Mouse (Mus musculus): ENCODE results near the gene Pax2. TPM values are rescaled to one million over a fixed set of nuclear protein-coding genes. Genes with fewer than 3 reads are reported as not detected.

Gene Pax2
- polyA plus RNA-seq, 1 experiment from 2014 or later: 20.5 TPM

DNA sequence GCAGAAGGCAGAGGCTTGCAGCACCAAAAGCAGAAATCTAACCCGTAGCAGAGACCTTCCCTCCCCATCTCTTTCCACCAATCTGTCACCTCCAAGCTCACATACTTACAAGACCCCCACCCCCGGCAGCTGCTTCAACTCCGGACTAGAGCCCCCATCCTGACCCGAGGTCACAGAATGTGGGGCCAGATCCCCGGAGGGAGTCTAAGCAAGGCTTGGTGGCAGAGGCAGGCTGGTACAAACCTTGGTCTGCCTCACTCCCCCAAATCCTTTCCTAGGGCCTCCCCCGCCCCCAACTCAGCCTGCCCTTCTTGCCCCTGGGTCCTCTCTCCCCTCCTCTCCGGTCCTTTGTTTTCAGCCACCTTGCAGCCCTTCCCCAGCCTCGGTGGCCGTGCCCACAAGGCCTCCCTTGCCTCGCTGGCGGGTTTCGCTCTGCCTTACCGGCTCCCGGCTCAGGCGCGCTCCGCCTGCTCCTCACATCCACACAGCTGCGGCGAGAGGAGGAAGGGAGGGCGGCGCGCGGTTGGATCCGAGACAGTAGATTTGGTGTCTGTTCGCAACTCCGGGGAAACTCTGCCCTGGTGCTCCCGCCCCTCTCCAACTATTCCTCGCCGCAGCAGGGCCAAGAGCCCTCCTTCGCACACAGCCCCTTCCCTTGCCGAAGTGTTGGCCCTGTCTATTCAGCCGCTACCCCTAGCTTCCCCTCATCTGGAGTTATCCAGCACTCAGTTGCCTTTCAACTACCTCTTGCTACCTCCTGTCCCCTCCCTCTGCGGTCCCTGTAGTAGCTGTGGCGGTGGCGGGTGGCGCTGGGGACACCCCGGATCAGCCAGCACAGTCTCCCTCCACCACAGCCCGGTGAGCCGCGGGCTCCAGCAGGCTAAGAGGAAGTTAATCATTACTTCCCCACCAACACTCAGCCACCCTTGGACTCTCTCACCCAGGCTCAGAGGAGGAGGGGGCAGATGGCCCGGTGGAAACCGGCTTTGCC is 5.5 kb upstream of the Pax2 start:
- Histone ChIP-seq H3K9ac (replicated peaks) (peak overlapping the region; percentile 44), H3K4me1 (peaks cover 38% of the 10 kb centered on the region), H3K27ac (replicated peaks) (peak overlapping the region; percentile 80), H3K27me3 (replicated peaks) (peaks cover 92% of the 10 kb centered on the region), H3K36me3 (no peaks in the 10 kb centered on the region), H3K4me3 (replicated peaks) (peak overlapping the region; percentile 31), H3K9me3 (replicated peaks) (no peaks in the 10 kb centered on the region), H3K4me2 (peak overlapping the region; percentile 52)
- no peak; the same call in 1 of the 2 replicates for ATAC-seq (ENCODE audit: low FRiP score)
- under 1% methylated on average over 42 of the region's 42 CpGs for WGBS

DNA sequence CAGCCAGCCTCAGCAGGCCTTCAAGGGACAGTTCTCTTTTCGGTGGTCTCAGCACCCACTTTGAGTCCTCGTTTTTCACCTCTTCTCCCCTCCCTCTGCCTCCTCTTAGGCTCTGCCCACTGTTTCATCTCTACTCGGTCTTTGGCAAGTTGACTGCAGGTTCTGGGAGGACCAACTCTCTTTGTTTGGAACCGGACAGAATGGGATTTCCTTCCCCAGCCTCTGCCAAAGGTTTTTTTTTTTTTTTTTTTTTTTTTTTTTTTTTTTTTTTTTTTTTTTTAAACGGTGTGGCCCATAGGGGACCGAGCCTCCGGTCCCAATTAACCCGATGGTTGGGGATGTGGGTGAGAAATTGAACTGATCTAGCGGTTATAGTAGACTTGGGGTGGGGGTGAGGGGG is 4.8 kb upstream of the Pax2 start:
- peaks cover 45% of the 10 kb centered on the region for H3K4me1 ChIP-seq
- no peaks in the 10 kb centered on the region for H3K36me3 ChIP-seq
- 2% methylated on average over 9 of the region's 9 CpGs for WGBS
- H3K4me3 ChIP-seq (replicated peaks): peak overlapping the region; percentile 31
- no peak for ATAC-seq (ENCODE audit: low FRiP score)
- 0 out of 2 replicates have a peak overlapping the region, but pooled peaks have one; percentile 44 for H3K9ac ChIP-seq (replicated peaks)
- H3K27me3 ChIP-seq (replicated peaks): peaks cover 92% of the 10 kb centered on the region
- no peaks in the 10 kb centered on the region for H3K9me3 ChIP-seq (replicated peaks)
- H3K4me2 ChIP-seq: peak overlapping the region; percentile 52
- peak overlapping the region; percentile 80 for H3K27ac ChIP-seq (replicated peaks)

DNA sequence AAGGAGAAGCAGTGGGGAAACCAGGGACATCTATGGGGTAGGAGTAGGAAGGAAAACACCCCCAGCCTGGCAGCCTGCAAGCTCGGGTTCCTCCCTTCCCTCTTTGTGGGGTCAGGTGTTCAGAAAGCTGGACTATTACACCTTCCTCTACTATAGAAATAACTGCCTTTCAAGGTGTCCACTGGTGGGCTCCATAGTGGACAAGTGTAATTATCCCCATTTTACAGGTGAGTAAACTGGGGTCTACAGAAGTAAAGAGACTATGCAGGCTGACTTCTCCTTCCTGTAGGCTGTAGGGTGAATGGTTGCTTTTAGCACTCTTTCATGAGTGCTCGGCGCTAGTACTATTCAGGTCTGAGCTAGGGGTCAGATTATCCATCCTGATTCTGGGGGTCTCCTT is 4.3 kb upstream of the Pax2 start:
- Histone ChIP-seq H3K4me2 (peak overlapping the region; percentile 52), H3K9me3 (replicated peaks) (no peaks in the 10 kb centered on the region), H3K36me3 (no peaks in the 10 kb centered on the region), H3K4me1 (peaks cover 46% of the 10 kb centered on the region), H3K9ac (replicated peaks) (no peak overlapping the region), H3K27me3 (replicated peaks) (peaks cover 90% of the 10 kb centered on the region), H3K4me3 (replicated peaks) (0 out of 2 replicates have a peak overlapping the region, but pooled peaks have one; percentile 31), H3K27ac (replicated peaks) (peak overlapping the region; percentile 80)
- ATAC-seq (ENCODE audit: low FRiP score): no peak
- WGBS: 9% methylated on average over 3 of the region's 3 CpGs

DNA sequence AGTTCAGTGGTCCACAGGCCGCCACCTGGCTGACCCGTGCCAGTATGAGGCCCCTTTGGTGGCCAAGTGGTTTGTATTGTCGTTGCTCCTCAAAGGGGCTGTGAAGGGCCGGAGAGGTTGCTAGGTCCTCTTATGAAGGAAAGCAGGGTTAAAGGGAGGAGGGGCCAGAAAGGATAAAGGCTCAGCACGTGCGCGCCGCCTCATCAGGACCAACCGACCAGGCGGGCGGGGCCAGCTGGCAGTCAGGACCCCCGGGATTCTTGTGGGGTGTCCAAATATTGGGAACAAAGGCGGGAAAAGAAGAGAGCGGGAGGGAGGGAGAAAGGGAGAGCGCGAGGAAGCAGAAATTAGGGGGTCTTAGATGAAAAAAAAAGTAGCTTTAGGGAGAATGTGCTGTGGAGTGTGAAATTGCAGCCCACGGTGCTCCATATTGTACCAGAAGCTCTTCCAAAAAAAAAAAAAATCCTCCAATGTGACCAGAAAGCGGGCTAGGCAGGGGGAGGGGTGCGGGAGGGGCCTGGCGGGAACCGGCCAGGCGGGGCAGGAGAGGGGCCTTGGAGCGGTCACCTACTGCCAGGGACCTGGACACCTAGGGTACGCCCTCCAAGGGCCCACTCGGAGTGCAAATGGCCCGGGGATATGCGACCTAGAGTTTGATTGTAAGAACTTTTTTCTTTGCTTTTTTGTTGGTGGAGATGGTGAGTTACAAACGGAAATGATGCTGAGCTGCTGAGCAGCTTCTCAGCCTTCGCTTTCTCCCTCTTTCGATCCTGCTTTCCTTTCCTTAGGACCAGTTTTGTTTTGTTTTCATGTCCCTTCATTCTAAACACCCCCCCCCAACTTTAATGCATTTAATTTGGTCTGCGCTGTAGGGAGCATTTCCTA is 3.5 kb upstream of the Pax2 start:
- Histone ChIP-seq H3K4me1 (peaks cover 51% of the 10 kb centered on the region), H3K4me3 (replicated peaks) (peak overlapping the region; percentile 6; the same call in 1 of the 2 replicates), H3K27ac (replicated peaks) (peak overlapping the region; percentile 80), H3K27me3 (replicated peaks) (peaks cover 92% of the 10 kb centered on the region), H3K9me3 (replicated peaks) (no peaks in the 10 kb centered on the region), H3K36me3 (no peaks in the 10 kb centered on the region), H3K4me2 (peak overlapping the region; percentile 52), H3K9ac (replicated peaks) (no peak overlapping the region; the same call in 1 of the 2 replicates)
- WGBS: 3% methylated on average over 31 of the region's 31 CpGs
- ATAC-seq (ENCODE audit: low FRiP score): no peak

DNA sequence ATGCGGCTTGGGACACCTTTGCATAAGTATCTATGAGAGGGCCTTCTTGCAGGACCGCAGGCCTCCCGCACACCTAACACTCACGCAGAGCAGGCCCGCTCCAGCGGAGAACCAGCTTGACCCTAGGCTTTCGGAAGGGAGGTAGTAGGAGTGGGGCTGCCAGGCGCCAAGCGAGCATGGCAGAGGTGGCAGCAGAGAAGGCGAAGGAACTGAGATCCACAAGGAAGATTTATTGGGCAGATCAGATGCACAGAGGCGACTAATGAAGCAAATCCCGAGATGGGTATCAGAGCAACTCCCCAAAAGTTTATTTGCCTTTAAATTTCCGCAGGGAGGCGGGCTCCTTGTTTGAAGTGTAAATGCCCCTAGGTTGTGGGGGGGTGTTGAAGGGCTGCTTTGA is 2.5 kb upstream of the Pax2 start:
- Histone ChIP-seq H3K9me3 (replicated peaks) (no peaks in the 10 kb centered on the region), H3K27me3 (replicated peaks) (peaks cover 83% of the 10 kb centered on the region), H3K36me3 (no peaks in the 10 kb centered on the region), H3K4me3 (replicated peaks) (0 out of 2 replicates have a peak overlapping the region, but pooled peaks have one; percentile 6), H3K9ac (replicated peaks) (no peak overlapping the region), H3K4me2 (peak overlapping the region; percentile 52), H3K4me1 (peaks cover 52% of the 10 kb centered on the region), H3K27ac (replicated peaks) (peak overlapping the region; percentile 80)
- no peak for ATAC-seq (ENCODE audit: low FRiP score)
- 3% methylated on average over 14 of the region's 14 CpGs for WGBS

GRCm38 (mm10) chr19:44754461-44755377 is 1.1 kb upstream of the Pax2 start:
- peak overlapping the region; percentile 62 for H3K4me2 ChIP-seq
- H3K4me3 ChIP-seq (replicated peaks): peak overlapping the region; percentile 45
- H3K36me3 ChIP-seq: no peaks in the 10 kb centered on the region
- H3K27ac ChIP-seq (replicated peaks): peak overlapping the region; percentile 83
- no peaks in the 10 kb centered on the region for H3K9me3 ChIP-seq (replicated peaks)
- H3K4me1 ChIP-seq: peaks cover 54% of the 10 kb centered on the region
- peaks cover 75% of the 10 kb centered on the region for H3K27me3 ChIP-seq (replicated peaks)
- H3K9ac ChIP-seq (replicated peaks): peak overlapping the region; percentile 60
- under 1% methylated on average over 16 of the region's 16 CpGs for WGBS
- ATAC-seq (ENCODE audit: low FRiP score): no peak

DNA sequence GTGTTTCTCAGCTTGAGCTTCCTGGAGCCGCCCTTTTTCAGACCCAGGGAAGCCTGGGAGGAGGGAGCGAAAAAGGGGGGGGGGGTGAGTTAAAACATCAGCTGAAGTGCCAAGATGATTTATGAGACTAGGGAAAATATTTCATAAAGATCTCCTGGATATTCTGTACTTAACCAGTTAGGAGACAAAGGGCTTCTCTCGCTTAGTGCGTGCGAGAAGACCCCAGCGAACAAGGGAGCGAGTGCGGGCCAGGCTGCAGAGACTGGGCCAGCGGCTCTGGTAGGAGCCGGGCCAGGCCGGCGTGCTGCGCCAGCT is 510 bp upstream of the Pax2 start:
- peak overlapping the region; percentile 45 for H3K4me3 ChIP-seq (replicated peaks)

GRCm38 (mm10) chr19:44756421-44757230 is 781 bp downstream of the Pax2 start:
- under 1% methylated on average over 66 of the region's 71 CpGs for WGBS
- Histone ChIP-seq H3K4me1 (peaks cover 51% of the 10 kb centered on the region), H3K9ac (replicated peaks) (peak overlapping the region; percentile 60), H3K9me3 (replicated peaks) (no peaks in the 10 kb centered on the region), H3K27me3 (replicated peaks) (peaks cover 73% of the 10 kb centered on the region), H3K4me3 (replicated peaks) (peak overlapping the region; percentile 45), H3K27ac (replicated peaks) (peak overlapping the region; percentile 83), H3K36me3 (no peaks in the 10 kb centered on the region), H3K4me2 (peak overlapping the region; percentile 62)
- ATAC-seq (ENCODE audit: low FRiP score): peak; percentile 84

More for the DNA sequence above, 510 bp upstream of the Pax2 start:
- Histone ChIP-seq H3K36me3 (no peaks in the 10 kb centered on the region), H3K27me3 (replicated peaks) (peaks cover 72% of the 10 kb centered on the region), H3K9ac (replicated peaks) (peak overlapping the region; percentile 60), H3K4me2 (peak overlapping the region; percentile 62), H3K9me3 (replicated peaks) (no peaks in the 10 kb centered on the region), H3K4me1 (peaks cover 52% of the 10 kb centered on the region), H3K27ac (replicated peaks) (peak overlapping the region; percentile 83)
- WGBS: under 1% methylated on average over 13 of the region's 13 CpGs
- no peak for ATAC-seq (ENCODE audit: low FRiP score)

GRCm38 (mm10) chr19:44757231-44757871 is 1.5 kb downstream of the Pax2 start:
- no peaks in the 10 kb centered on the region for H3K9me3 ChIP-seq (replicated peaks)
- H3K9ac ChIP-seq (replicated peaks): peak overlapping the region; percentile 60
- H3K27ac ChIP-seq (replicated peaks): peak overlapping the region; percentile 83
- ATAC-seq (ENCODE audit: low FRiP score): no peak
- H3K27me3 ChIP-seq (replicated peaks): peaks cover 73% of the 10 kb centered on the region
- under 1% methylated on average over 30 of the region's 38 CpGs for WGBS
- no peaks in the 10 kb centered on the region for H3K36me3 ChIP-seq
- H3K4me2 ChIP-seq: peak overlapping the region; percentile 62
- H3K4me1 ChIP-seq: peaks cover 48% of the 10 kb centered on the region
- peak overlapping the region; percentile 45 for H3K4me3 ChIP-seq (replicated peaks)

- peak overlapping the region; percentile 52 for H3K9ac ChIP-seq (replicated peaks)
- H3K4me3 ChIP-seq (replicated peaks): peak overlapping the region; percentile 43
- H3K4me1 ChIP-seq: peaks cover 36% of the 10 kb centered on the region
- WGBS: under 1% methylated on average over 28 of the region's 28 CpGs
- H3K4me2 ChIP-seq: peak overlapping the region; percentile 54
- H3K27ac ChIP-seq (replicated peaks): peak overlapping the region; percentile 81
- peaks cover 73% of the 10 kb centered on the region for H3K27me3 ChIP-seq (replicated peaks)
- no peaks in the 10 kb centered on the region for H3K9me3 ChIP-seq (replicated peaks)
- no peak for ATAC-seq (ENCODE audit: low FRiP score)
- H3K36me3 ChIP-seq: no peaks in the 10 kb centered on the region
Observed at GRCm38 (mm10) chr19:44758846-44759245, 3.0 kb downstream of the Pax2 start.

All from neural tube, embryonic 15.5 days (tissue).